Mouse (Mus musculus): ENCODE measurements around the gene Ncan. TPM values are rescaled to one million over a fixed set of nuclear protein-coding genes. Genes with fewer than 3 reads are reported as not detected.

Ncan gene
- polyA plus RNA-seq, 1 experiment from 2014 or later, result 0.16 TPM

GRCm38 (mm10) chr8:70117611-70118010, 3.1 kb downstream of the Ncan start:
- H3K9ac ChIP-seq (ENCODE audit: low read depth, low read length), result no peak overlapping the region
- no peak overlapping the region for H3K27ac ChIP-seq (ENCODE audit: low read depth, low read length)
- H3K27me3 ChIP-seq (ENCODE audit: control insufficient read depth, insufficient read depth, low read length), result peaks cover 96% of the 10 kb centered on the region
- H3K4me2 ChIP-seq, result no peak overlapping the region
- H3K9me3 ChIP-seq (replicated peaks; ENCODE audit: control insufficient read depth, low read length), result no peaks in the 10 kb centered on the region
- H3K4me3 ChIP-seq (ENCODE audit: low read depth, low read length), result no peak overlapping the region
- no peaks in the 10 kb centered on the region for H3K36me3 ChIP-seq (ENCODE audit: control insufficient read depth, insufficient read depth, low read length)
- 9% methylated on average over 9 of the region's 9 CpGs for WGBS (ENCODE audit: insufficient replicate concordance)
- no peaks in the 10 kb centered on the region for H3K4me1 ChIP-seq (ENCODE audit: control insufficient read depth, insufficient read depth, low read length)
- no peak for ATAC-seq (replicated peaks; ENCODE audit: insufficient number of reproducible peaks, low FRiP score, low TSS enrichment)

GRCm38 (mm10) chr8:70114892-70115291, 5.8 kb downstream of the Ncan start:
- H3K36me3 ChIP-seq (ENCODE audit: control insufficient read depth, insufficient read depth, low read length), result no peaks in the 10 kb centered on the region
- no peak overlapping the region for H3K27ac ChIP-seq (ENCODE audit: low read depth, low read length)
- H3K4me3 ChIP-seq (ENCODE audit: low read depth, low read length), result no peak overlapping the region
- peaks cover 98% of the 10 kb centered on the region for H3K27me3 ChIP-seq (ENCODE audit: control insufficient read depth, insufficient read depth, low read length)
- H3K4me2 ChIP-seq, result no peak overlapping the region
- no peaks in the 10 kb centered on the region for H3K9me3 ChIP-seq (replicated peaks; ENCODE audit: control insufficient read depth, low read length)
- no peak overlapping the region for H3K9ac ChIP-seq (ENCODE audit: low read depth, low read length)
- 64% methylated on average over 13 of the region's 13 CpGs for WGBS (ENCODE audit: insufficient replicate concordance)
- no peaks in the 10 kb centered on the region for H3K4me1 ChIP-seq (ENCODE audit: control insufficient read depth, insufficient read depth, low read length)
- no peak for ATAC-seq (replicated peaks; ENCODE audit: insufficient number of reproducible peaks, low FRiP score, low TSS enrichment)

- H3K27me3 ChIP-seq (ENCODE audit: control insufficient read depth, insufficient read depth, low read length), result peaks cover 98% of the 10 kb centered on the region
- H3K9ac ChIP-seq (ENCODE audit: low read depth, low read length), result no peak overlapping the region
- no peaks in the 10 kb centered on the region for H3K4me1 ChIP-seq (ENCODE audit: control insufficient read depth, insufficient read depth, low read length)
- no peak overlapping the region for H3K4me2 ChIP-seq
- 20% methylated on average over 6 of the region's 6 CpGs for WGBS (ENCODE audit: insufficient replicate concordance)
- ATAC-seq (replicated peaks; ENCODE audit: insufficient number of reproducible peaks, low FRiP score, low TSS enrichment), result no peak
- H3K27ac ChIP-seq (ENCODE audit: low read depth, low read length), result no peak overlapping the region
- no peaks in the 10 kb centered on the region for H3K9me3 ChIP-seq (replicated peaks; ENCODE audit: control insufficient read depth, low read length)
- no peak overlapping the region for H3K4me3 ChIP-seq (ENCODE audit: low read depth, low read length)
- no peaks in the 10 kb centered on the region for H3K36me3 ChIP-seq (ENCODE audit: control insufficient read depth, insufficient read depth, low read length)
Measured at GRCm38 (mm10) chr8:70114488-70114887, 6.2 kb downstream of the Ncan start.

- H3K27ac ChIP-seq (ENCODE audit: low read depth, low read length), result no peak overlapping the region
- WGBS (ENCODE audit: insufficient replicate concordance), result 9% methylated on average over 43 of the region's 43 CpGs
- 0 out of 2 replicates have a peak overlapping the region, but pooled peaks have one; percentile 12 for H3K4me3 ChIP-seq (ENCODE audit: low read depth, low read length)
- no peak overlapping the region for H3K9ac ChIP-seq (ENCODE audit: low read depth, low read length)
- H3K36me3 ChIP-seq (ENCODE audit: control insufficient read depth, insufficient read depth, low read length), result no peaks in the 10 kb centered on the region
- no peak overlapping the region for H3K4me2 ChIP-seq
- H3K4me1 ChIP-seq (ENCODE audit: control insufficient read depth, insufficient read depth, low read length), result no peaks in the 10 kb centered on the region
- ATAC-seq (replicated peaks; ENCODE audit: insufficient number of reproducible peaks, low FRiP score, low TSS enrichment), result no peak
- peaks cover 93% of the 10 kb centered on the region for H3K27me3 ChIP-seq (ENCODE audit: control insufficient read depth, insufficient read depth, low read length)
- no peaks in the 10 kb centered on the region for H3K9me3 ChIP-seq (replicated peaks; ENCODE audit: control insufficient read depth, low read length)
Measured at GRCm38 (mm10) chr8:70112401-70113016, 8.2 kb downstream of the Ncan start.

- ATAC-seq (replicated peaks; ENCODE audit: insufficient number of reproducible peaks, low FRiP score, low TSS enrichment), result no peak
- H3K9me3 ChIP-seq (replicated peaks; ENCODE audit: control insufficient read depth, low read length), result no peaks in the 10 kb centered on the region
- no peak overlapping the region for H3K4me2 ChIP-seq
- H3K4me3 ChIP-seq (ENCODE audit: low read depth, low read length), result no peak overlapping the region
- H3K9ac ChIP-seq (ENCODE audit: low read depth, low read length), result no peak overlapping the region
- no peaks in the 10 kb centered on the region for H3K36me3 ChIP-seq (ENCODE audit: control insufficient read depth, insufficient read depth, low read length)
- H3K4me1 ChIP-seq (ENCODE audit: control insufficient read depth, insufficient read depth, low read length), result no peaks in the 10 kb centered on the region
- peaks cover 89% of the 10 kb centered on the region for H3K27me3 ChIP-seq (ENCODE audit: control insufficient read depth, insufficient read depth, low read length)
- H3K27ac ChIP-seq (ENCODE audit: low read depth, low read length), result no peak overlapping the region
- WGBS (ENCODE audit: insufficient replicate concordance), result 41% methylated on average over 23 of the region's 23 CpGs
Measured at GRCm38 (mm10) chr8:70111192-70111795, 9.4 kb downstream of the Ncan start.

- 77% methylated on average over 2 of the region's 2 CpGs for WGBS (ENCODE audit: insufficient replicate concordance)
- H3K27ac ChIP-seq (ENCODE audit: low read depth, low read length), result no peak overlapping the region
- ATAC-seq (replicated peaks; ENCODE audit: insufficient number of reproducible peaks, low FRiP score, low TSS enrichment), result no peak
Measured at GRCm38 (mm10) chr8:70110451-70110850, 10.2 kb downstream of the Ncan start.

GRCm38 (mm10) chr8:70104922-70105321, 15.8 kb downstream of the Ncan start:
- H3K27me3 ChIP-seq (ENCODE audit: control insufficient read depth, insufficient read depth, low read length), result peaks cover 33% of the 10 kb centered on the region
- H3K4me1 ChIP-seq (ENCODE audit: control insufficient read depth, insufficient read depth, low read length), result no peaks in the 10 kb centered on the region
- H3K4me2 ChIP-seq, result no peak overlapping the region
- H3K9me3 ChIP-seq (replicated peaks; ENCODE audit: control insufficient read depth, low read length), result no peaks in the 10 kb centered on the region
- WGBS (ENCODE audit: insufficient replicate concordance), result 71% methylated on average over 7 of the region's 7 CpGs
- no peak overlapping the region for H3K4me3 ChIP-seq (ENCODE audit: low read depth, low read length)
- no peak overlapping the region for H3K9ac ChIP-seq (ENCODE audit: low read depth, low read length)
- no peak for ATAC-seq (replicated peaks; ENCODE audit: insufficient number of reproducible peaks, low FRiP score, low TSS enrichment)
- H3K27ac ChIP-seq (ENCODE audit: low read depth, low read length), result no peak overlapping the region
- H3K36me3 ChIP-seq (ENCODE audit: control insufficient read depth, insufficient read depth, low read length), result no peaks in the 10 kb centered on the region

More at GRCm38 (mm10) chr8:70110451-70110850, 10.2 kb downstream of the Ncan start:
- Histone ChIP-seq H3K9ac (ENCODE audit: low read depth, low read length) (no peak overlapping the region), H3K4me3 (ENCODE audit: low read depth, low read length) (no peak overlapping the region), H3K27me3 (ENCODE audit: control insufficient read depth, insufficient read depth, low read length) (peaks cover 85% of the 10 kb centered on the region), H3K4me1 (ENCODE audit: control insufficient read depth, insufficient read depth, low read length) (no peaks in the 10 kb centered on the region), H3K36me3 (ENCODE audit: control insufficient read depth, insufficient read depth, low read length) (no peaks in the 10 kb centered on the region), H3K9me3 (replicated peaks; ENCODE audit: control insufficient read depth, low read length) (no peaks in the 10 kb centered on the region), H3K4me2 (no peak overlapping the region)

- H3K9ac ChIP-seq (ENCODE audit: low read depth, low read length), result no peak overlapping the region
- H3K27ac ChIP-seq (ENCODE audit: low read depth, low read length), result no peak overlapping the region
- 15% methylated on average over 6 of the region's 6 CpGs for WGBS (ENCODE audit: insufficient replicate concordance)
- no peaks in the 10 kb centered on the region for H3K4me1 ChIP-seq (ENCODE audit: control insufficient read depth, insufficient read depth, low read length)
- no peak for ATAC-seq (replicated peaks; ENCODE audit: insufficient number of reproducible peaks, low FRiP score, low TSS enrichment)
- H3K4me2 ChIP-seq, result no peak overlapping the region
- H3K4me3 ChIP-seq (ENCODE audit: low read depth, low read length), result no peak overlapping the region
- no peaks in the 10 kb centered on the region for H3K36me3 ChIP-seq (ENCODE audit: control insufficient read depth, insufficient read depth, low read length)
- no peaks in the 10 kb centered on the region for H3K9me3 ChIP-seq (replicated peaks; ENCODE audit: control insufficient read depth, low read length)
- H3K27me3 ChIP-seq (ENCODE audit: control insufficient read depth, insufficient read depth, low read length), result peaks cover 29% of the 10 kb centered on the region
Measured at GRCm38 (mm10) chr8:70104506-70104905, 16.2 kb downstream of the Ncan start.

GRCm38 (mm10) chr8:70100241-70100640, 20.4 kb downstream of the Ncan start:
- 76% methylated on average over 8 of the region's 8 CpGs for WGBS (ENCODE audit: insufficient replicate concordance)
- no peak for ATAC-seq (replicated peaks; ENCODE audit: insufficient number of reproducible peaks, low FRiP score, low TSS enrichment)

More at GRCm38 (mm10) chr8:70100241-70100640, 20.4 kb downstream of the Ncan start:
- no peaks in the 10 kb centered on the region for H3K9me3 ChIP-seq (replicated peaks; ENCODE audit: control insufficient read depth, low read length)
- no peak overlapping the region for H3K4me3 ChIP-seq (ENCODE audit: low read depth, low read length)
- H3K27ac ChIP-seq (ENCODE audit: low read depth, low read length), result no peak overlapping the region
- no peaks in the 10 kb centered on the region for H3K4me1 ChIP-seq (ENCODE audit: control insufficient read depth, insufficient read depth, low read length)
- H3K36me3 ChIP-seq (ENCODE audit: control insufficient read depth, insufficient read depth, low read length), result no peaks in the 10 kb centered on the region
- H3K4me2 ChIP-seq, result no peak overlapping the region
- peaks cover 10% of the 10 kb centered on the region; the same call in 1 of the 2 replicates for H3K27me3 ChIP-seq (ENCODE audit: control insufficient read depth, insufficient read depth, low read length)
- no peak overlapping the region for H3K9ac ChIP-seq (ENCODE audit: low read depth, low read length)
